Mouse (Mus musculus): ENCODE results near the gene Naga. TPM values are rescaled to one million over a fixed set of nuclear protein-coding genes. Genes with fewer than 3 reads are reported as not detected.

The Naga gene
- total RNA-seq, 2 experiments from 2014 or later, result 56.3 to 74.2 TPM

- ATAC-seq (replicated peaks; ENCODE audit: low FRiP score, poor library complexity, severe bottlenecking), result no peak
Measured at GRCm38 (mm10) chr15:82358431-82359260, 19.9 kb upstream of the Naga start.

GRCm38 (mm10) chr15:82354126-82354945 lies 15.6 kb upstream of the Naga start, which contains the start of gene Ndufa6:
Gene Ndufa6, minus strand, starts transcription at chr15:82354322.
- peak; percentile 93 for ATAC-seq (replicated peaks; ENCODE audit: low FRiP score, poor library complexity, severe bottlenecking)

- ATAC-seq (replicated peaks; ENCODE audit: low FRiP score, poor library complexity, severe bottlenecking), result no peak; the same call in 1 of the 2 replicates
Measured at GRCm38 (mm10) chr15:82353745-82354113, 15.0 kb upstream of the Naga start.

- peak; percentile 7; the same call in 1 of the 2 replicates for ATAC-seq (replicated peaks; ENCODE audit: low FRiP score, poor library complexity, severe bottlenecking)
Measured at GRCm38 (mm10) chr15:82353078-82353744, 14.5 kb upstream of the Naga start.

- no peak for ATAC-seq (replicated peaks; ENCODE audit: low FRiP score, poor library complexity, severe bottlenecking)
Measured at GRCm38 (mm10) chr15:82351480-82351879, 12.8 kb upstream of the Naga start.

- ATAC-seq (replicated peaks; ENCODE audit: low FRiP score, poor library complexity, severe bottlenecking), result no peak
Measured at GRCm38 (mm10) chr15:82350349-82350748, 11.6 kb upstream of the Naga start.

GRCm38 (mm10) chr15:82348999-82349341 lies 10.2 kb upstream of the Naga start:
- no peak for ATAC-seq (replicated peaks; ENCODE audit: low FRiP score, poor library complexity, severe bottlenecking)

- ATAC-seq (replicated peaks; ENCODE audit: low FRiP score, poor library complexity, severe bottlenecking), result no peak
Measured at GRCm38 (mm10) chr15:82348258-82348998, 9.7 kb upstream of the Naga start.

- ATAC-seq (replicated peaks; ENCODE audit: low FRiP score, poor library complexity, severe bottlenecking), result no peak
Measured at GRCm38 (mm10) chr15:82347852-82348251, 9.1 kb upstream of the Naga start.

GRCm38 (mm10) chr15:82347303-82347676 lies 8.6 kb upstream of the Naga start:
- no peak for ATAC-seq (replicated peaks; ENCODE audit: low FRiP score, poor library complexity, severe bottlenecking)

- peak; percentile 3 for ATAC-seq (replicated peaks; ENCODE audit: low FRiP score, poor library complexity, severe bottlenecking)
Measured at GRCm38 (mm10) chr15:82346580-82347302, 8.0 kb upstream of the Naga start.

GRCm38 (mm10) chr15:82345820-82346470 lies 7.2 kb upstream of the Naga start:
- ATAC-seq (replicated peaks; ENCODE audit: low FRiP score, poor library complexity, severe bottlenecking), result peak; percentile 69

- no peak for ATAC-seq (replicated peaks; ENCODE audit: low FRiP score, poor library complexity, severe bottlenecking)
Measured at GRCm38 (mm10) chr15:82344971-82345370, 6.2 kb upstream of the Naga start.

GRCm38 (mm10) chr15:82343368-82344287 lies 4.9 kb upstream of the Naga start:
- no peak for ATAC-seq (replicated peaks; ENCODE audit: low FRiP score, poor library complexity, severe bottlenecking)

GRCm38 (mm10) chr15:82342543-82342935 lies 3.8 kb upstream of the Naga start:
- ATAC-seq (replicated peaks; ENCODE audit: low FRiP score, poor library complexity, severe bottlenecking), result no peak

GRCm38 (mm10) chr15:82341675-82342542 lies 3.2 kb upstream of the Naga start:
- ATAC-seq (replicated peaks; ENCODE audit: low FRiP score, poor library complexity, severe bottlenecking), result peak; percentile 45

- ATAC-seq (replicated peaks; ENCODE audit: low FRiP score, poor library complexity, severe bottlenecking), result peak; percentile 24
Measured at GRCm38 (mm10) chr15:82341036-82341501, 2.3 kb upstream of the Naga start.
